Mouse (Mus musculus): ENCODE measurements around the gene Olfr434.
"Not testable (repeated sequence)": the region's sequence is repeated elsewhere in the genome, so short reads cannot be mapped to it uniquely, and the experiment has no call there.

Gene Olfr434

GRCm38 (mm10) chr6:43212873-43213272 lies at the start of gene Olfr434:
Gene Olfr434 (plus strand): TSS chr6:43213021.
- not testable (repeated sequence) for DNase-seq (ENCODE audit: low spot score in 2 of 2)

GRCm38 (mm10) chr6:43167246-43167645 lies 45.6 kb upstream of the Olfr434 start:
- no peak for DNase-seq (ENCODE audit: low spot score in 2 of 2)

GRCm38 (mm10) chr6:43171840-43172239 lies 41.0 kb upstream of the Olfr434 start, which contains the start of gene Olfr13:
Gene Olfr13 (plus strand): TSS chr6:43172140.
- no peak for DNase-seq (ENCODE audit: low spot score in 2 of 2)

- DNase-seq (ENCODE audit: low spot score in 2 of 2), result no peak
These were observed 34.7 kb upstream of the Olfr434 start for GRCm38 (mm10) chr6:43178129-43178528.

- DNase-seq (ENCODE audit: low spot score in 2 of 2), result no peak
These were observed 34.0 kb upstream of the Olfr434 start for GRCm38 (mm10) chr6:43178584-43179501.

GRCm38 (mm10) chr6:43190986-43191385 lies 21.8 kb upstream of the Olfr434 start:
- DNase-seq (ENCODE audit: low spot score in 2 of 2), result no peak

- no peak for DNase-seq (ENCODE audit: low spot score in 2 of 2)
These were observed 16.0 kb upstream of the Olfr434 start, which contains the start of gene Olfr435 for GRCm38 (mm10) chr6:43196781-43197180. Gene Olfr435 (plus strand): TSS chr6:43197146.

- DNase-seq (ENCODE audit: low spot score in 2 of 2), result no peak
These were observed 14.7 kb upstream of the Olfr434 start for GRCm38 (mm10) chr6:43198094-43198493.

- DNase-seq (ENCODE audit: low spot score in 2 of 2), result no peak
These were observed 10.0 kb upstream of the Olfr434 start for GRCm38 (mm10) chr6:43202786-43203185.

- no peak for DNase-seq (ENCODE audit: low spot score in 2 of 2)
These were observed 7.5 kb upstream of the Olfr434 start for GRCm38 (mm10) chr6:43205355-43205754.

- not testable (repeated sequence) for DNase-seq (ENCODE audit: low spot score in 2 of 2)
These were observed 18.4 kb downstream of the Olfr434 start, which contains the start of gene Olfr47 for GRCm38 (mm10) chr6:43231255-43231654. Gene Olfr47 (plus strand): TSS chr6:43231529.

- peak in 1 of 2 experiments; percentile 24 for DNase-seq (ENCODE audit: low spot score in 2 of 2)
These were observed 29.2 kb downstream of the Olfr434 start for GRCm38 (mm10) chr6:43242061-43242460.

- no peak for DNase-seq (ENCODE audit: low spot score in 2 of 2)
These were observed 34.6 kb downstream of the Olfr434 start for GRCm38 (mm10) chr6:43247396-43247795.

GRCm38 (mm10) chr6:43252994-43253393 lies 40.2 kb downstream of the Olfr434 start:
- no peak for DNase-seq (ENCODE audit: low spot score in 2 of 2)

GRCm38 (mm10) chr6:43254193-43254926 lies 41.5 kb downstream of the Olfr434 start:
- peak in 1 of 2 experiments; percentile 23 for DNase-seq (ENCODE audit: low spot score in 2 of 2)

GRCm38 (mm10) chr6:43260756-43261155 lies 47.9 kb downstream of the Olfr434 start:
- DNase-seq (ENCODE audit: low spot score in 2 of 2), result no peak

GRCm38 (mm10) chr6:43265363-43266041 lies 52.7 kb downstream of the Olfr434 start, which contains the start of gene Arhgef5:
Gene Arhgef5 (plus strand): TSS chr6:43265582.
- peak; percentile 39 for DNase-seq (ENCODE audit: low spot score in 2 of 2)

- peak in 1 of 2 experiments; percentile 13 for DNase-seq (ENCODE audit: low spot score in 2 of 2)
These were observed 53.5 kb downstream of the Olfr434 start for GRCm38 (mm10) chr6:43266356-43266755.
